Mouse (Mus musculus): ENCODE data around the gene Srsf1.

DNA sequence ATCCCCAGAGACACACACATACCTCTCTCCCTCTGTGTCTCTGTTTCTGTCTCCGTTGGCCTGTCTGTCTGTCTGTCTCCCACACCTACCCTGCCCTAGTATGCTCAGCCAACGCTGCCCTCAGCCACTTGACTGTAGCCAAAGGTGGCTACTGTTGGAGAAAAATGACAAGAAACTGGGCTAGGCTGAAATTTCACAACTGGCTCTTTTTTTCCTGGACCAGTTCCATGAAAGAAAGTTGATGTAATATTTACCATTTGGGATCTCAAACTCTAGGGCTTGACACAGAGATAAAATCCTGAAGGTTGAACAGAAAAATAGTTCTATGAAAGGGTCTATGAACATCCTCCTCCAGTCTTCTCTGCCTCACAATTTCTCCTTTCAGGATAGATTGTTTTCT is 16.3 kb upstream of the Srsf1 start:
- TF ChIP-seq CTCF (IDR thresholded peaks at IDR 0.05) = no peak
- no peak for TF ChIP-seq EP300 (IDR thresholded peaks at IDR 0.05)
